Mouse (Mus musculus) urinary bladder, postnatal 36 days (tissue): Measurements from ENCODE around the gene Pigp.

Experiments used
- DNase-seq, 2 experiments: peaks; one replicate each; pipeline ENCODE4 v3.0.0; 2022; ENCODE audit warnings: low spot score in 2 of 2, mixed read lengths in 1 of 2

Gene Pigp

GRCm38 (mm10) chr16:94323681-94324080 lies 48.0 kb downstream of the Pigp start:
- DNase-seq = no peak

DNA sequence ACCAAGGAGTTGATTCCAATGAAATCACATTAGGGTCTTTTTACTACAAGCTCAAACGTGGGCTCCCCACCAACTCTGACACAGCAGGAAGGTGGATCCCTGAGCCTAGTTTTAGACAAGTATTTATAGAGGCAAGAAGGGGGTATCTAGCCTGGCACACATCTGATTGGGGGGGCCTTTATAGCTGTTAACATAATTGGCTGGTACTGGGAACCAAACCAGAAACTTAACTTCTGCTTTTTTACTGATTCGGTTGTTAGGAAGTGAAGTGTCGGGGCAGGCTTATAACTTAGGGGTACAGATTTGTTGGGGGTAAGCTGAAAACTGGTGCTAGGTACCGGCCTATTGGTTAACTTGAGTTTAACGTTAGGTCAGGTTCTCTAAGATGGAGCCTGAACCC lies 51.4 kb downstream of the Pigp start:
- no peak for DNase-seq

DNA sequence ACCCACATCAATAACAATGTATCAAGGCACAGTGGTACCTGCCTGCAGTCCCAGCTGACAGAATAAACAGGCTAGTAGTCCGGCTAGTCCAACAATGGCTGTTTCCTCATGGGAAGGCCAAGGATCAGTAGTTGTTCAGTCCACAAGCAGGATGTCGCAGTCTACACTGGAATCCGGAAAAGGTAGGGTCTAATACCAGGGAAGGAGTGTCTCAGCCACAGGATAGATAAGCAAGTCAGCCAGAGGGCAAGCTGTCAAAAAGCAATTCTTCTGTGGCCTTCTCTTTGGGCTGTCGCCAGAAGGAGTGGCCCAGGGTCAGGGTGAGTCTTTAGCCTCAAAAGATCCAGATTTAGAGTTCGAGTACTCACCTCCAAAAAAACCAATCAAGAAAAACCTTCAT lies 53.9 kb downstream of the Pigp start:
- peak; percentile 13 to 28 for DNase-seq

GRCm38 (mm10) chr16:94315215-94315614 lies 56.4 kb downstream of the Pigp start:
- no peak for DNase-seq

DNA sequence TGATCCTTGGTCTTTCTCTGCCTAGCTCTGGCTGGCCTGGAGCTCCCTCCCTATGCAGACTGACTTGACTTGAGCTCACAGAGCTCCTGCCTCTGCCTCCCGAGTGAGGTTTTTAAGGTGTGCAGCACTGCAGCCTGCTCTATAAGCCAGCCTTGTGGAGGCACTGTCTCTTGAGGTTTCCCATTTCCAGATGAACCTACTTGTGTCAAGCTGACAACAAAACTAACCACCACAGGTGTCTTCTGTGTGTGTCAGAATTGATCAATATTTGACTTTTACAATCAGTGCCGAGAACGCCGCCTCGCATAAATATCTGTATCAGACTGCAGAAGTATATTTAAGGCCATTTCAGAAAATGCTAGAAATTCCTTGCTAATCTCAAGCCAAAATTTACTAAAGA lies 57.0 kb downstream of the Pigp start:
- no peak for DNase-seq

DNA sequence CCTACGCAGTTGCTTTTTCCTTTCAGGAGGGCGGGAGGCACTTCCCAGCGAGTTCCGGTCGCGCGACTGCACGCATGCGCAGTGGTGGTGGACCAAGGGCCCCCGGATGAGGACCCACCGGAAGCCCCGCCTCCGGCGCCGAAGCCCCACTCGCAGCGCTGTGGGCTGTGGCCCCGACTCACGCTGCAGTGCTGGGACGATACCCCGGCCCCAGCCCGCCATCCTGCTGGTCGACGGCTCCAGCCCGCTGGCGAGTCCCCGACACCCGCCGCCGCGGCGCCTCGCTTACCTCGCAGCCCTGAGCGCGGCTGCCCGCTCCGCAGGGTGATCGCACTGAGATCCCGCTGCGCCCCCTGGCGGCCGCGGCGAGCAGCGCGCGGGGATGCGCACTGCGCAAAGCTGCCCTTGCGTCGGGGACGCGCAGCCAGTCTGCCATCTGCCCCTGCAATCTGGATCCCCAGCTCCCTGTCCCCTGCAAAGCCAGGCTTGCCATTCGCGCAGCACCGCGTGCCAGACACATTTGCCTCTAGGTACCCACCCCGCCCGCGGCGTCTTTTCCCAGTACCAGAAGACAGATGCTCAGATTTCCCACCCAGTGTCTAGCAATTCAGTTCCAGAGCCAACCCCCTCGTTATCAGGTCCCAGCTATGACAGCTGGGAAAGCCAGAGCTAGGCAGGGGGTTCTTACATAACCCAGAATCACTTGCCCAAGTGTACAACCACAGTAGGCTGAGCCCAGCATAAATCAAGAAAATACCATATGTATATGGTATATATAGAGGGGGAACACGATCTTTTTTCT lies 58.2 kb downstream of the Pigp start, which contains the start of gene Hlcs:
Gene Hlcs, minus strand, starts transcription at position 343 of the 802 bp plus-strand sequence.
- peak; percentile 94 to 97 for DNase-seq

GRCm38 (mm10) chr16:94312663-94313228 lies 58.9 kb downstream of the Pigp start:
- DNase-seq = peak; percentile 62 to 73

DNA sequence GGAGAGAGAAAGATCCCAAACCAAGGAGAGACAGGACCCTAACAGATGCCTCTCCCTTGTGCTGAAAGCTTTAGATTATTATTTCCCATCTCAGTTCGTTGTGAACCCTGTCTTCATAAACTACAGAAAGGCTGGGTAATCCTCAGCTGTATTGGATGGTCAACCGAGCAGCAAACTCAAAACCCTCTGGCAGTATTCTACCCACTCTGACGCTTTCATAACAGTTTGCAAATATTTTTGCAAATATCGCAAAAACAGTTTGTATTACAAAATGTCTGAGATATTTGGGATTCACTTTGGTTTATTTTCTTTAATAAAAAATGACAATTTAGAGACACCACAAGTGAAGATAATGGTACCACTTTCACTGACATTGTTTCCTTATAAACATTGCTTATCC lies 59.7 kb downstream of the Pigp start:
- no peak for DNase-seq

GRCm38 (mm10) chr16:94311416-94311815 lies 60.2 kb downstream of the Pigp start:
- no peak for DNase-seq

- DNase-seq = no peak
Observed at GRCm38 (mm10) chr16:94309025-94309424, 62.6 kb downstream of the Pigp start.
